Comparison of ENCODE assay signal across 8 mouse cellular contexts in the genomic region with DNA sequence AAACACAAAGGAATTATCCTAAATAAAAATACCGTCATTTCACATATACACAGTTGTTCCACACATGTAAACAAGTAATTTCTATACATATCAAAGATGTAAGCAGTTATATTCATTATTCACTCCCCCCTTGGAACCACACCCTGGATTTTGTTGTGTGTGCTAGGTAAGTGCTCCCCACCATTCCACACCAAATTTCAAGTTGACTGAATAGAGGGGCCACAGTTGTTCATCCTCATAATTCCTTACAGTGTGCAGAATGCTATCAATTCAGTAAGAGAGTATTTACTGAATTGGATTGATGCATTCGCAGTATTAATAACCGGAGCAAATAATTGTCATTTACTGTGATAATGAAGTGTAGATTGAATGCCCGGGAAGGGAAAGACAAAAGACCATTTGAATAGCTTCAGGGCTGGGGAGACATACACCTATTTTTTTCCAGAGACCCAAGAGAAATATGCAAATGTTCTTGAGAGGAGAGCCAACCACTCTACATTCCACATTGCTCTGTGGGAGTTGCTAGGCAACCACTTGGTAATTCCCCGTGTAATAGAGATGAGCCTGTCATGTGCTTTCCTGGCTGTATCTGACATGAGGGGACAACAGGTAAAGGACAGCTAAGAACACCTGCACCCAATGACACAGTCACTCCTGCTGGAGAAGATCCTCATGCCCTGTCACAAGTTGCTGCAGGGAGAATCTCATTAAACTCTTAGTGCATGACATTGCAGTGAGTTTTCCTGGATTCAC. TPM values are rescaled to one million over a fixed set of nuclear protein-coding genes. Genes with fewer than 3 reads are reported as not detected.
DNase-seq lines count a peak whose midpoint lies in the region; ATAC-seq and TF ChIP-seq lines count a peak whose summit lies in the region.

No protein-coding gene starts in this region.

- TF ChIP-seq POLR2A in cerebellum, adult 2 months (IDR thresholded peaks at IDR 0.05; ENCODE audit: borderline replicate concordance, insufficient read depth, low read length), result no peak

- H3K36me3 ChIP-seq in forebrain, embryonic 11.5 days (ENCODE audit: control insufficient read depth, insufficient read depth, low read length), result no peaks in the 10 kb centered on the region

- peak; percentile 60 for ATAC-seq in forebrain, embryonic 11.5 days (replicated peaks; ENCODE audit: low FRiP score)

- 0 out of 2 replicates have a peak overlapping the region, but pooled peaks have one; percentile 27 for H3K9ac ChIP-seq in forebrain, embryonic 11.5 days (ENCODE audit: low read length)

- H3K4me3 ChIP-seq in forebrain, embryonic 11.5 days (ENCODE audit: low read depth, low read length), result no peak overlapping the region
- H3K4me3 ChIP-seq in cerebellum, adult 2 months (replicated peaks; ENCODE audit: insufficient read depth, low read depth, low read length), result no peak overlapping the region

- H3K4me2 ChIP-seq in forebrain, embryonic 11.5 days (ENCODE audit: low read depth, low read length, severe bottlenecking), result peak overlapping the region; percentile 29; the same call in 1 of the 2 replicates

- no peak for TF ChIP-seq CTCF in cerebellum, adult 2 months (IDR thresholded peaks at IDR 0.05; ENCODE audit: borderline replicate concordance, insufficient read depth, low read depth, low read length)

- H3K27me3 ChIP-seq in forebrain, embryonic 11.5 days (ENCODE audit: control insufficient read depth, insufficient read depth, low read length), result no peaks in the 10 kb centered on the region
- no peaks in the 10 kb centered on the region for H3K27me3 ChIP-seq in cerebellum, adult 2 months (ENCODE audit: control insufficient read depth, insufficient read depth, low read length)

- peaks cover 18% of the 10 kb centered on the region; the same call in 1 of the 2 replicates for H3K4me1 ChIP-seq in forebrain, embryonic 11.5 days (replicated peaks; ENCODE audit: control insufficient read depth, insufficient read depth, low read length)
- H3K4me1 ChIP-seq in cerebellum, adult 2 months (ENCODE audit: control insufficient read depth, insufficient read depth, low read length), result peaks cover 7% of the 10 kb centered on the region; the same call in 1 of the 2 replicates

- WGBS in forebrain, embryonic 11.5 days, result 24% methylated on average over 5 of the region's 5 CpGs
- 52% methylated on average over 5 of the region's 5 CpGs for WGBS in cerebellum, adult 2 months

- peak; percentile 18 to 22 for DNase-seq in spleen, postnatal 36 days (ENCODE audit: low spot score in 2 of 2)
- no peak for DNase-seq in spleen, adult 18-20 months
- peak; percentile 60 for DNase-seq in forebrain, embryonic 11.5 days (ENCODE audit: low spot score)
- DNase-seq in lung, postnatal 25 days (ENCODE audit: low spot score), result peak; percentile 51
- DNase-seq in kidney, postnatal 14 days, result no peak
- DNase-seq in adrenal gland, postnatal 14 days, result no peak
- no peak for DNase-seq in cerebellum, adult 2 months
- no peak for DNase-seq in cerebellum, adult 18-20 months

- H3K9me3 ChIP-seq in forebrain, embryonic 11.5 days (ENCODE audit: control insufficient read depth, low read length), result no peaks in the 10 kb centered on the region

- H3K27ac ChIP-seq in forebrain, embryonic 11.5 days (ENCODE audit: low read depth, low read length), result peak overlapping the region; percentile 91
- no peak overlapping the region for H3K27ac ChIP-seq in cerebellum, adult 2 months (ENCODE audit: insufficient read depth, low read length)

RNA-seq across cellular contexts. Expression of gene Cipc, which starts 4.9 kb away (rescaled TPM):
- 46.5 and 48.7 TPM in 2 replicates for polyA plus RNA-seq in forebrain, embryonic 11.5 days (2014; fragmentation: Nextera tagmentation; extraction: Ambion mirVana)
- total RNA-seq in adrenal gland, postnatal 14 days (2021), result 26.2 and 29.1 TPM in 2 replicates
- 122 and 127 TPM in 2 replicates for polyA plus RNA-seq in cerebellum, adult 2 months (2012; rRNA removed)

RNA-seq across cellular contexts. Expression of gene Zdhhc22, which starts 48.3 kb away (rescaled TPM):
- 0.15 and 0.17 TPM in 2 replicates for polyA plus RNA-seq in forebrain, embryonic 11.5 days (2014; fragmentation: Nextera tagmentation; extraction: Ambion mirVana)
- 0.59 and 1.1 TPM in 2 replicates for total RNA-seq in adrenal gland, postnatal 14 days (2021)
- 28.1 and 29.3 TPM in 2 replicates for polyA plus RNA-seq in cerebellum, adult 2 months (2012; rRNA removed)

RNA-seq across cellular contexts. Expression of gene Irf2bpl, which starts 57.3 kb away (rescaled TPM):
- 40.3 and 42.7 TPM in 2 replicates for polyA plus RNA-seq in forebrain, embryonic 11.5 days (2014; fragmentation: Nextera tagmentation; extraction: Ambion mirVana)
- 48.4 and 53.8 TPM in 2 replicates for total RNA-seq in adrenal gland, postnatal 14 days (2021)
- polyA plus RNA-seq in cerebellum, adult 2 months (2012; rRNA removed), result 48.6 and 53.9 TPM in 2 replicates

Comparison
In these comparisons a context has a peak if more than half of its experiments do, and no peak if none do; other contexts are left out.
1. DNase-seq: peak in spleen, postnatal 36 days (2 of 2), forebrain, embryonic 11.5 days (single experiment) and lung, postnatal 25 days (single experiment); none in spleen, adult 18-20 months (0 of 2), kidney, postnatal 14 days (single experiment), adrenal gland, postnatal 14 days (single experiment), cerebellum, adult 2 months (0 of 2) and cerebellum, adult 18-20 months (0 of 2).
2. RNA of gene Zdhhc22, which starts 48.3 kb away (polyA plus RNA-seq): 28.1 to 29.3 TPM in cerebellum, adult 2 months; 0.15 to 0.17 TPM in forebrain, embryonic 11.5 days; every median in the first group is over 10 times any median in the second.